Mouse (Mus musculus): ENCODE measurements around the gene Stambp.

Stambp gene

DNA sequence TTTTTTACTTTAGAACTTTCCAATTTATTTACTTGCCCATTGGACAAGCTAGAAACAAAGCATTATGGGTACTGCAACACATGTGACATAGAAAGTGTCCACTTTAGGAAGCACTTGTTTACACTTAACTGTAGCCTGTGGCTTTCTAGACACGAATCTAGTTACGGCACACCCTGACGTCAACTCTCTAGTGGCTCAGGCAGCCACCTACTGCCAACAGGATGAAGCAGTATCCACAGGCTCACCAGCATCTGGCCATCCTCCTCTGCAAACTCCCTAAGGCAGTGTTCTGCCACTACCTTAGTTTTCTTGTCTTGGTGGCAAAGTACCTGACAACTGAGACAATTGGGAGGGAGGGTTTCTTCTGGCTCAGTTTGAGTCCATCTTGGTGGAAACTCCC lies 69.2 kb downstream of the Stambp start:
- DNase-seq (ENCODE audit: extremely low read depth, low read depth), result no peak

DNA sequence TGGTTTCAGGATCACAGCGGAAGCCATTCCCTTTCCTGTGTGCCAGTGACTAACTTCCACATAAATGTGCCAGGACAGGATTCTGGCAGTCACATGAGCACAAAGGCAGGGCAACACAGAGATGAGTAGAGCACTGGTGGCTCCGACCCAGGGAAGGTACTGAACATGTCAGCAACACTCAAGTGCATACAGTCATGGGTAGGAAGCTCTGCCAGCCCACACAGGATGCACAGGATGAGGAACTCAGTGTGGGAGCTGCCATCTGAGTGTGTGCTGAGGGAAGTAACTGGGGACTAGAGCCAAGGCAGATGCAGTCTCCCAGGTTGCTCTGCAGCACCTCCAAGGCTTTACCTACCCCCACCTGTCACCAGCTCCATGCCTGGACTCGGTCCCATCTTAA lies 69.9 kb downstream of the Stambp start:
- no peak for DNase-seq (ENCODE audit: extremely low read depth, low read depth)

- DNase-seq (ENCODE audit: extremely low read depth, low read depth), result no peak
Measured at GRCm38 (mm10) chr6:83501524-83502310, 70.8 kb downstream of the Stambp start.

- DNase-seq (ENCODE audit: extremely low read depth, low read depth), result no peak
Measured at GRCm38 (mm10) chr6:83500462-83500861, 72.1 kb downstream of the Stambp start.

- DNase-seq (ENCODE audit: extremely low read depth, low read depth), result no peak
Measured at GRCm38 (mm10) chr6:83499078-83499477, 73.5 kb downstream of the Stambp start.

DNA sequence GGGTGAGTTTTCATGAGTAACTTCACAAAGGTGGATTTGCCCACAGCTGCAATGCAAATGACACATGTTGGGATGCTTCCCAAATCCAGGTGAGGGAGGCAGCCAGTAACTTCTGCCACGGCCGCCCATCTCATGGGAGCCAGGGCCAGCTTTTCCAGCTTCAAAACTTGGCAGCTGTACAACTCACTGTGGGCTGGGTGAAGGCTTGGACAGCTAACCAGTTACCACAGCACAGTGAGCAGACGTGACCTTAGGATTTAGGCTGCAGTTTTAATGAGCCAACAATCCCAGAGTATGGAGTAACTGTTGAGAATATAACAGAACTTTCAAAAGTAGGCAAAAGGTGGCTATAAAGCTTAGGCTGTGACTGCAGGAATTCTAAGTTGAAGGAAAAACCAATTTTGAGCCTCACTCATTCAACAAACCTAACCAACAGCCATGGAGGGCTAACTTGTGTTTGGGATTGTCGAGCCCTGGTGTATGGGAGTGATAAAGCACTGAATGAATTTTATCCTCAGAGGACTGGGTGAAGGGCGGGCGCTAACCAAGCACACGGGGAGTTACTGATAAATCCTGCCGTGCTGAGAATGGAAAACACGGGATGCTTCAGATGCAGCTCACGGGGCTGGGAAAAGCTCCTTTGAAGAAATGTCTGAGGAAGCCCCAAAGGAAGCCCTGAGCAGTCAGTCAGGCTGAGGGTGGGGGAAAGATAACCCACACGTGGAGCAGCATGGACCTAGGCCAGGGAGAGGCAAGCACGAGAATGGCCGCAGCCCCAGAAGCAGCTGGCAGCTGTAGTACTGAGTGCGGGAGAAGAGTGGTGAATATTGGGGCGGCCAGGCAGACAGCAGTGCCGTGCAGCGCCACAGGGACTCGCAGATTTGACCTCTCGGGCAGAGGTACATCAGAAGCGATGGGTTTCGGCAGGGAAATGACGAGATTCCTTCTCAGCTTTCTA lies 75.5 kb downstream of the Stambp start:
- no peak for DNase-seq (ENCODE audit: extremely low read depth, low read depth)

DNA sequence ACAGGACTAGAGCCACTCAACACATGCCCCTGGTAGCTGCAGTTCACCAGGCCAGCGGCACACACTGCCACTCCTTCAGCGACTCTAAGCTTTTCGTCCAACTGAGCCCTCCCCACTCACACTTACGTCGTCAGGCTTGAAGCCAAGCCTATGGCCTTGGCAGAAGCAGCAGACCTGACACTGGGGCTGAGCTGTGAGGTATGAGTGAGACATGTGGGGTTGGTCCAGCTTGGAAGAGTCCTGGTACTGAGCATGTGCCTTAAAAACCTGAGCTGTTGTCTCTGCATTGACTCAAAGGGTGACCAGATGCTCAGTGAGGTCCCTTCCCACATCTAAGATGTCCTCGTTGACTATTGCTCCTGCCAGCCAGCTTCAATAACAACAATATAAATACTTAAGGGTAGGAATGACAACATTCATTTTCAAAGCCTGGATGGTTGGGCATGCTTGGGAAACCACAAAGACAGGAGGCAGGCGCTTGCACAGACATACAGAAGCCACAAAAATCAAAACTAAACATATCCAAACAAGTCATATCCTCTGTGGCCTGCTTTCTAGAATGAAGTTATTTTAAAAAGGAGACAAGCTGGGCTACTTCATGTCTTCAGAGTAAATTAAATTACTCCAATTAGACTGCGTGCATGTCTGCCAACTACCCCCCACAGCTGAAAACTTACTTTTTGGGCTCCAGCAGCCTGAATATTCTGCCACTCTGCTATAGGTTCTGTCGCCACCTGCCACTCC lies 76.3 kb downstream of the Stambp start:
- DNase-seq (ENCODE audit: extremely low read depth, low read depth), result no peak
